Mouse (Mus musculus) lung, postnatal 0 days (tissue): ENCODE results near the gene Crkl. TPM values are rescaled to one million over a fixed set of nuclear protein-coding genes. Genes with fewer than 3 reads are reported as not detected.

Source experiments
- ATAC-seq: fragments of 200-750 bp; cut with Nextera tagmentation; 2 replicates; pipeline ENCODE4 v1.8.0; 2017; ENCODE audit warnings: moderate library complexity
- DNase-seq: peaks from one replicate; pipeline ENCODE4 v3.0.0-alpha.2; 2016; ENCODE audit warnings: low spot score
- H3K27ac ChIP-seq: fragments of 300-500 bp; sonication (generic); 2 replicates; pipeline ENCODE4 v1.5.1; 2014; ENCODE audit warnings: antibody characterized with exemption, mild to moderate bottlenecking, low read length, mixed read lengths
- H3K27me3 ChIP-seq: fragments of 300-500 bp; sonication (generic); replicated peaks from 2 replicates; pipeline ENCODE4 v1.6.1; 2014; ENCODE audit warnings: low read length, mixed read lengths; ENCODE audit not compliant: insufficient read depth
- H3K36me3 ChIP-seq: fragments of 300-500 bp; sonication (generic); 2 replicates; pipeline ENCODE4 v1.6.1; 2014; ENCODE audit warnings: low read length, mixed read lengths; ENCODE audit not compliant: insufficient read depth
- H3K4me1 ChIP-seq: fragments of 300-500 bp; sonication (generic); 2 replicates; pipeline ENCODE4 v1.6.1; 2014; ENCODE audit warnings: antibody characterized with exemption, low read depth, low read length, mixed read lengths; ENCODE audit not compliant: insufficient read depth
- H3K4me2 ChIP-seq: fragments of 300-500 bp; sonication (generic); replicated peaks from 2 replicates; pipeline ENCODE4 v1.6.1; 2014; ENCODE audit warnings: low read depth, mild to moderate bottlenecking, low read length, moderate library complexity, mixed read lengths
- H3K4me3 ChIP-seq: fragments of 300-500 bp; sonication (generic); 2 replicates; pipeline ENCODE4 v1.5.1; 2014; ENCODE audit warnings: low read depth, low read length
- H3K9ac ChIP-seq: fragments of 300-500 bp; sonication (generic); replicated peaks from 2 replicates; pipeline ENCODE4 v1.6.1; 2014; ENCODE audit warnings: low read depth, mild to moderate bottlenecking
- H3K9me3 ChIP-seq: fragments of 300-500 bp; sonication (generic); 2 replicates; pipeline ENCODE4 v1.6.1; 2016; ENCODE audit warnings: low read length, mixed read lengths
- CTCF ChIP-seq: IDR thresholded peaks from 2 replicates; pipeline ENCODE4 v1.5.1; 2016; ENCODE audit warnings: antibody characterized with exemption, mild to moderate bottlenecking
- EP300 ChIP-seq: IDR thresholded peaks from 2 replicates; pipeline ENCODE4 v1.6.1; 2016; ENCODE audit warnings: antibody characterized with exemption, mild to moderate bottlenecking, control low read depth
- WGBS: fragments of 180-500 bp; shearing (Covaris S2); extraction: QIAGEN DNeasy Blood & Tissue Kit; methylation state at CpG from one replicate; pipeline ENCODE4 v1.1.7; 2014; 5-methylcytosine and 5-hydroxymethylcytosine counted together
- polyA plus RNA-seq: library from polyadenylated mRNA; unstranded; fragments of >200 nt; fragmentation: Nextera tagmentation; extraction: Ambion mirVana; gene quantifications from 2 replicates; pipeline ENCODE4 v1.2.1, GENCODE M21; 2015

Gene Crkl
- polyA plus RNA-seq, 1 experiment from 2014 or later = 33.1 TPM

DNA sequence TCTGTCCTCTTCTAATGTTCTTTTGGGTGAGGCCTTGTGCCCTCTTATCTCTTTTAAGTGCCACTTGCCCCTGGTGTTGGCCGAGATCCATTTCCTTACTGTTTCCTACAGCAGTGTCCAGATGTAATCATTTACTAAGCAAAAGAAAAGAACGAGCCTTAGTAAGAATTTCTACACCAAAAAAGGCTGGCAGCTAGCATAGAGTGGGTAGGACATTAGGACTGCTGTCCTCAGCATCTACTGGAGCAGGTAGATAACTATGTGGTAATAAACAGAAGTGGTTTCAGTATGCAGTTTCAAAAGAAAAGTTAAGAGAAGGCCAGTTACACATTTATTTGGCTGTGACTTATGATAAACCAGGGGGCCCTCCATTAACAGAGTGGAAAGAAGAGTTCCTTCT, 58.9 kb downstream of the Crkl start:
- Histone ChIP-seq H3K27ac (no peak overlapping the region), H3K9ac (no peak overlapping the region), H3K36me3 (peaks cover 17% of the 10 kb centered on the region; the same call in 1 of the 2 replicates), H3K9me3 (no peaks in the 10 kb centered on the region), H3K4me1 (peaks cover 10% of the 10 kb centered on the region; the same call in 1 of the 2 replicates), H3K4me2 (no peak overlapping the region), H3K27me3 (no peaks in the 10 kb centered on the region), H3K4me3 (no peak overlapping the region)
- ATAC-seq (peak; percentile 39), DNase-seq (peak; percentile 57)
- TF ChIP-seq EP300 (peak; percentile 16; the same call in 1 of the 2 replicates), CTCF (no peak)
- 38% methylated on average over 2 of the region's 2 CpGs for WGBS

DNA sequence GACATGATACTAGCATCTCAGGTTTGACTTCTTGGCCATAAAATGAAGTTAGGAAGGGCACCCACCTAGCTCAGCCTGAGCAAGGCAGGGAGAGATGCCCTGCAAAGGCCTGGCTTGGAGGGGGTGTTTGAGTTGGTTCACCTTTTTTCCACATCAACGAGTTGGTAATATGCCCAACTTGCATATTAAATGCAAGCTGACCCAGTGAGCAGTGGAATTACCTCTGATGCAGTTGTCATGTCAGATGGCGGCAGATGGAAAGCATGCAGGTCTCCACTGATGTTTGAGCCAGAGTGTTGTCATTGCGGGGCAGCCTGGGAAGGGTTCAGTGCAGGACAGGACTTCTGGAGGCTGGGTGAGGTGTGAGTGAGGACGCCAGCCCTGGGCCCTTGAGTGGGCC, 59.6 kb downstream of the Crkl start:
- no peaks in the 10 kb centered on the region for H3K27me3 ChIP-seq
- TF ChIP-seq EP300 (no peak), CTCF (no peak)
- peaks cover 18% of the 10 kb centered on the region; the same call in 1 of the 2 replicates for H3K36me3 ChIP-seq
- no peak overlapping the region for H3K4me2 ChIP-seq
- H3K9me3 ChIP-seq = no peaks in the 10 kb centered on the region
- no peak overlapping the region for H3K9ac ChIP-seq
- DNase-seq (no peak), ATAC-seq (no peak)
- H3K4me3 ChIP-seq = no peak overlapping the region
- WGBS = 90% methylated on average over 4 of the region's 4 CpGs
- no peak overlapping the region for H3K27ac ChIP-seq
- peaks cover 10% of the 10 kb centered on the region; the same call in 1 of the 2 replicates for H3K4me1 ChIP-seq

DNA sequence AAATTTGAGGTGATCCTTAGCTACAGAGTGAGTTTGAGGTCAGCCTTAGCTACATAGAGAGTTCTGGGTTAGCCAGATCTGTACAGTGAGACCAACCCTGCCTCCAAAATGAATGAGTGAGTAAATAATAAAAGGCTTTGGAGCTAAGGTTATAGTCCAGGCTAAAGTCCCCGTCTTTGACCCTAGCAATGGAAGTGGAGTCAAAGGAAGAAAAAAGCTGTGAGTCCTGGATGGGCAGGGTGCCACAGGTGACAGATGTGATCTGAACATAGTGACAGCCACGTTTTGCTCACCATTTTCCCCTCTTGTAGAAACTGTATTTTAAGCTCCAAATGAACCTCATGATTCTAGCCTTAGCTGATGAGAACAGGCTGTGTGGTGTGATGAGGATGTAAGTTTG, 67.1 kb downstream of the Crkl start:
- 88% methylated on average over 2 of the region's 2 CpGs for WGBS
- H3K9ac ChIP-seq = no peak overlapping the region
- no peak overlapping the region for H3K4me2 ChIP-seq
- no peak overlapping the region for H3K27ac ChIP-seq
- ATAC-seq (no peak), DNase-seq (no peak)
- H3K27me3 ChIP-seq = no peaks in the 10 kb centered on the region
- TF ChIP-seq CTCF (no peak), EP300 (no peak)
- no peaks in the 10 kb centered on the region for H3K9me3 ChIP-seq
- peaks cover 40% of the 10 kb centered on the region for H3K36me3 ChIP-seq
- H3K4me3 ChIP-seq = no peak overlapping the region
- H3K4me1 ChIP-seq = no peaks in the 10 kb centered on the region

DNA sequence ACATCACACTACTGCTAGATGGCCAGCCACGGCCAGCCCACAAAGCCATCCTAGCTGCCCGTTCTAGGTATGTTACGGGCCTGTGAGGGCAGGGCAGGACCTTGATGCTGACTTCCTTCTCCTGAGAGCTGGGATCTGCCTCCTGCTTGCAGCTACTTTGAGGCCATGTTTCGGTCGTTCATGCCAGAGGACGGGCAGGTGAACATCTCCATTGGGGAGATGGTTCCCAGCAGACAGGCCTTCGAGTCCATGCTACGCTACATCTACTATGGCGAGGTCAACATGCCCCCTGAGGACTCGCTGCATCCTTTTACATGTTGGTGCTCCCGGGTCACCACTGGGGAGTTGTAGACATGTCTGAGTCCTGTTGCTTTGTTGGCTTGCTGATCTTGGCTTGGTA, 72.4 kb downstream of the Crkl start:
- Histone ChIP-seq H3K27me3 (no peaks in the 10 kb centered on the region), H3K4me1 (no peaks in the 10 kb centered on the region), H3K36me3 (peaks cover 63% of the 10 kb centered on the region), H3K27ac (no peak overlapping the region), H3K4me2 (no peak overlapping the region), H3K9me3 (no peaks in the 10 kb centered on the region), H3K4me3 (no peak overlapping the region), H3K9ac (no peak overlapping the region)
- TF ChIP-seq CTCF = no peak
- TF ChIP-seq EP300 = no peak
- 95% methylated on average over 11 of the region's 11 CpGs for WGBS
- ATAC-seq (no peak), DNase-seq (no peak)

DNA sequence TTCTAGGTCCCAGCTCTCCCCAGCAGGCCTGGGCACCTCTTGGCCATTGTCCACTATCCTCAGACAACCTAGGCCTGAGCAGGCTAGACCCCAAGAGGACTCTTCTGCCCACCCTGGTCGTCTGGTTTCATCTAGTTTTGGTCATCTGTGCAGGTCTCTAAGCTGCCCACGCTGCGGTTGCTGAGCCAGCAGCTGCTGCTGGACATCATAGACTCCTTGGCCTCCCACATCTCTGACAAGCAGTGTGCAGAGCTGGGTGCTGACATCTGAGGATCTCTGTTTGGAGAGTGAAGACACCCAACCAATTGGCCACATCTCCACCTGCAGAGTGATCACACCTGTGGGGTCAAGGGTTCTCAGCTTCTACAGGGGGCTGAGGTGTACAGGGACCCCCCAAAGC, 73.7 kb downstream of the Crkl start:
- ATAC-seq (no peak), DNase-seq (no peak)
- WGBS = 84% methylated on average over 3 of the region's 3 CpGs
- Histone ChIP-seq H3K4me2 (no peak overlapping the region), H3K27me3 (no peaks in the 10 kb centered on the region), H3K4me3 (no peak overlapping the region), H3K27ac (no peak overlapping the region), H3K4me1 (peaks cover 6% of the 10 kb centered on the region; the same call in 1 of the 2 replicates), H3K36me3 (peaks cover 56% of the 10 kb centered on the region), H3K9me3 (no peaks in the 10 kb centered on the region), H3K9ac (no peak overlapping the region)
- TF ChIP-seq CTCF = no peak
- TF ChIP-seq EP300 = no peak

DNA sequence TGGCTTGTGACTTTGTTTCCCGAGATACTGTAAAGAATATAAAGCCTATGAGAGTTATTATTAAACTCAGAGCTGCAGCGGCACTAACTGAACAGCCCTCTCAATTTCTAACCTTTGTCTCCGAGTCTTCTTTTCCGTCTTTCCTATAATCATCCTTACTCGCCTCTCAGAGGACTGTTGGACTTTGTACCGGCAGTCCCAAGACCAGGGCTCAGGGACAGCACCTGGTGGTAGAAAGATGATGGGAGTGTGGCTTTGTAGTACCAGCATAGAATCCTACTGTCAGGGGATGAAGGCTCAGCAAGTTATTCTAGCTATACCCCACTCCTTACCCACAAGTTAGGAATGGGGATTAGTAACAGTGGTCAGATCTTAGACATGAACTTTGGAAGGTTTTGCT, 74.4 kb downstream of the Crkl start:
- 94% methylated on average over 6 of the region's 6 CpGs for WGBS
- Histone ChIP-seq H3K4me2 (no peak overlapping the region), H3K36me3 (peaks cover 54% of the 10 kb centered on the region), H3K9me3 (no peaks in the 10 kb centered on the region), H3K27me3 (no peaks in the 10 kb centered on the region), H3K9ac (no peak overlapping the region), H3K27ac (no peak overlapping the region), H3K4me1 (peaks cover 6% of the 10 kb centered on the region; the same call in 1 of the 2 replicates), H3K4me3 (no peak overlapping the region)
- no peak for ATAC-seq
- TF ChIP-seq EP300 (no peak), CTCF (no peak)
- DNase-seq = no peak

DNA sequence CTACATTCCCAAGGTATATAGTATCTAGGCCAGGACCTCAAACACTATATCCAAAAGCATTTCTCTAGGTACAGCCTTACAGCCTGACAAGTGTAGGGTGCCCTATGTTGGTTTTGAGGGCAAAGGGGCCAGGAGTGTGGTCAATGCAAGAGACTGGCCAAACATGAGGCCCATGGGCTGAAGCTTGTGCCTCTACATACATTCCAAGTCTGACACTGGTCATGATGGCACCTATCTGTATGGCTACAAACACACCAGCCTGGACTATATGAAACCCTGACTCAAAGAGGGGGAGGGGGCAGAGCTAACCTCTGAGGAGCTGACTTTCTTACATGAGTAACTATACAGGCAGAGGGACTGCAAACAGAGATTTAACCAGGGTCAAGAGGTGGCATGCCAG, 75.8 kb downstream of the Crkl start:
- ATAC-seq = no peak
- H3K36me3 ChIP-seq = peaks cover 42% of the 10 kb centered on the region
- TF ChIP-seq EP300 = no peak
- TF ChIP-seq CTCF = no peak

More for the DNA sequence above, 75.8 kb downstream of the Crkl start:
- H3K4me1 ChIP-seq = peaks cover 10% of the 10 kb centered on the region; the same call in 1 of the 2 replicates
- no peak for DNase-seq
- H3K27me3 ChIP-seq = no peaks in the 10 kb centered on the region
- no peak overlapping the region for H3K9ac ChIP-seq
- H3K9me3 ChIP-seq = no peaks in the 10 kb centered on the region
- H3K27ac ChIP-seq = no peak overlapping the region
- no peak overlapping the region for H3K4me3 ChIP-seq
- no peak overlapping the region for H3K4me2 ChIP-seq
